Mouse (Mus musculus) kidney, adult 2 months (tissue): ENCODE measurements around the gene Nrxn3.

Experiments used
- CTCF ChIP-seq: fragments of 200-500 bp; conservative IDR thresholded peaks from 2 replicates; pipeline ENCODE4 v1.5.1; 2011; ENCODE audit warnings: low read depth, mild to moderate bottlenecking, control low read depth, low read length, moderate library complexity, mixed read lengths; ENCODE audit not compliant: insufficient read depth, insufficient read length
- POLR2A ChIP-seq: fragments of 200-500 bp; IDR thresholded peaks from one replicate; pipeline ENCODE4 v1.6.1; 2011; ENCODE audit warnings: low read depth, low read length, control low read depth

DNA sequence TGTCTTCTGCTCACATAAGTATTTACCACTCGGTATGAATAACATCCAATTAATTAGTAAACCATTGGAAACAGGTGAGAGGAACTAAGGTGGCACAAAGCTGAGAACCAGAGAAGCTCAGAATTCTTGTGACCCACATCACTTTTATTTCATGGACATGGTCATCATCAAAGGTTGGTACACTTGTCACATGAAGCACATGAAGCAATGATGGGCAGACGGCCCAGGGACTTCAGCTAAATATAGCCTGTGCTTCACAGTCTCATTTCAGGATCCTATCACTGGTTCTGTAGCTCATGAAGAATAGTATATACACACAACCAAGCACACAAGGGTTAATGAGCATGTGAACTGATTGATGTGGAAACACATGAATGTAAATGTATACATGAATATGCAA lies 747.5 kb downstream of the Nrxn3 start:
- no peak for TF ChIP-seq CTCF
- TF ChIP-seq POLR2A, result no peak
